Mouse (Mus musculus) liver, postnatal 0 days (tissue): ENCODE results near the gene Cs. TPM values are rescaled to one million over a fixed set of nuclear protein-coding genes. Genes with fewer than 3 reads are reported as not detected.
A peak's percentile ranks its signal among the peaks of the same experiment; 100 is the strongest.

Source experiments
- ATAC-seq: fragments of 200-750 bp; cut with Nextera tagmentation; 2 replicates; pipeline ENCODE4 v1.8.0; 2017; ENCODE audit warnings: mild to moderate bottlenecking, moderate library complexity
- DNase-seq: peaks from one replicate; pipeline ENCODE4 v3.0.0-alpha.2; 2016
- H3K27ac ChIP-seq: fragments of 300-500 bp; sonication (generic); 2 replicates; pipeline ENCODE4 v1.5.1; 2014; ENCODE audit warnings: antibody characterized with exemption, moderate library complexity, mild to moderate bottlenecking, low read depth
- H3K27me3 ChIP-seq: fragments of 300-500 bp; sonication (generic); 2 replicates; pipeline ENCODE4 v1.6.1; 2014; ENCODE audit warnings: low read length, control low read depth, mixed read lengths; ENCODE audit not compliant: insufficient read depth
- H3K36me3 ChIP-seq: fragments of 300-500 bp; sonication (generic); replicated peaks from 2 replicates; pipeline ENCODE4 v1.6.1; 2014; ENCODE audit warnings: mild to moderate bottlenecking, control low read depth, low read length, moderate library complexity, mixed read lengths; ENCODE audit not compliant: insufficient read depth
- H3K4me1 ChIP-seq: fragments of 300-500 bp; sonication (generic); 2 replicates; pipeline ENCODE4 v1.6.1; 2014; ENCODE audit warnings: antibody characterized with exemption, mild to moderate bottlenecking, control low read depth; ENCODE audit not compliant: insufficient read depth
- H3K4me2 ChIP-seq: fragments of 300-500 bp; sonication (generic); 2 replicates; pipeline ENCODE4 v1.6.1; 2014; ENCODE audit warnings: low read depth, mild to moderate bottlenecking, low read length, moderate library complexity, mixed read lengths
- H3K4me3 ChIP-seq: fragments of 300-500 bp; sonication (generic); 2 replicates; pipeline ENCODE4 v1.5.1; 2014; ENCODE audit warnings: low read depth, low read length
- H3K9ac ChIP-seq: fragments of 300-500 bp; sonication (generic); replicated peaks from 2 replicates; pipeline ENCODE4 v1.6.1; 2014; ENCODE audit warnings: mild to moderate bottlenecking, moderate library complexity
- H3K9me3 ChIP-seq: fragments of 300-500 bp; sonication (generic); 2 replicates; pipeline ENCODE4 v1.6.1; 2016; ENCODE audit warnings: mild to moderate bottlenecking, control low read depth, low read length, mixed read lengths
- CTCF ChIP-seq: sonication (generic); IDR thresholded peaks from 2 replicates; pipeline ENCODE4 v1.5.1; 2016; ENCODE audit warnings: antibody characterized with exemption, low read depth
- EP300 ChIP-seq: IDR thresholded peaks from 2 replicates; pipeline ENCODE4 v1.6.1; 2016; ENCODE audit warnings: antibody characterized with exemption, low read depth, mild to moderate bottlenecking
- WGBS: fragments of 180-500 bp; shearing (Covaris S2); extraction: QIAGEN DNeasy Blood & Tissue Kit; methylation state at CpG from one replicate; pipeline ENCODE4 v1.1.7; 2014; ENCODE audit not compliant: insufficient replicate concordance; 5-methylcytosine and 5-hydroxymethylcytosine counted together
- polyA plus RNA-seq: library from polyadenylated mRNA; unstranded; fragments of >200 nt; fragmentation: Nextera tagmentation; extraction: Ambion mirVana; gene quantifications from 2 replicates; pipeline ENCODE4 v1.2.1, GENCODE M21; 2015

Cs gene
- polyA plus RNA-seq, 1 experiment from 2014 or later = 51.4 TPM

DNA sequence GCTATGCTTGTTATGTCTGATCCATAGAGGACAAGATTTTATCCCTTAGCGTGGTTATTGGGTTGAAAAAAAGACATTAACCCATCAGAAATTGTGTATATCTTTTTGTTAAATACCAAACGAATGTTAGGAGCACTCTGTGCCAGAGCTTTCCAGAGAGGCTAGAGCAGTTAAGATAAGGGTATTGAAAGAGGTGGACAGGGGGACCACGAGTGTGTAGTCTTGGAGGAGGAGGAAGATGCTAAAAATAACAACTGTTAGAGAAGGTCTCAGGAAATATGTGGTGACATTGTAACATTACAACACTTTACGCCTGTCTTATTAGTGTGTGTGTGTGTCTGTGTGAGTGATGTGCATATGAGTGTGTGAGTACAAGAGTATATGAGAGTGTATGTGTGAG lies 26.6 kb upstream of the Cs start:
- H3K36me3 ChIP-seq = peaks cover 67% of the 10 kb centered on the region

DNA sequence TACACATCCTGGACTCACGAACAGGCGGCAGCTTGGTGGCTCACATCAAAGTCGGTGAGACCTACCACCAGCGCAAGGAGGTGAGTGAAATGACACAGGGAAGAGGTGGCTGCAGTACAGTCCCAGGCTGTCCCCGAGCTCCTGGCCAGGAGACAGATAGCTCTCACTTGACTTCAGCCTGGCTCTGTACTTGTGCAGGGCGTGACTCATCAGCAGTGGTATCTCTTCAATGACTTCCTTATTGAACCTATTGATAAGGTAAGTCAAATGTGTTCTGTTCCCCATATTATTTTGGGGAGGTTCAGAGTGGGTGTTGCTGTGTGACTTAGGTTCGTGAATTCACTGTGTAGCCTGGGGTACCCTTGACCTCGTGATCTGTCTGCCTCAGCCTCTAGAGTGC lies 22.0 kb upstream of the Cs start:
- H3K9me3 ChIP-seq = no peaks in the 10 kb centered on the region

More for the DNA sequence above, 26.6 kb upstream of the Cs start:
- H3K9me3 ChIP-seq = no peaks in the 10 kb centered on the region
- no peak overlapping the region for H3K27ac ChIP-seq
- 53% methylated on average over 4 of the region's 4 CpGs for WGBS
- ATAC-seq (no peak), DNase-seq (no peak)
- no peak overlapping the region for H3K4me2 ChIP-seq
- no peak overlapping the region for H3K9ac ChIP-seq
- no peaks in the 10 kb centered on the region for H3K4me1 ChIP-seq
- H3K4me3 ChIP-seq = no peak overlapping the region
- no peaks in the 10 kb centered on the region for H3K27me3 ChIP-seq
- no peak for TF ChIP-seq EP300

DNA sequence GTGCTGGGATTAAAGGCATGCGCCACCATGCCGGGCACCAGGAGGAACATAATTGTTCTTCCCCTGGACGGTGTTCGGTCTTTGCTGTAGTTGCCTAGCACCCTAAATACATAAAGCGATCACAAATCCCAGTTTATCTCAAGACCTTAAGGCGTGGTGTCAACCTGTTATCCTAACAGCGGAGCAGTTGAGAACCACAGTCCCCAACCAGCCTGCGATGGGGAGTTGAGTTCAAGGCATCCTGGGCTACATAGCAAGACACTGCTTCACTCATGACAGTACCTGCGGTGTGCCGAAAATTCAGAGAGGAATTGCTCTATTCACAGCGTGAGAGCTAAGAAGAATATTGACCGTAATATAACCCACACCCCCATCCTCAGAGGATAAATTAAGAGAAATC lies 15.9 kb upstream of the Cs start:
- Histone ChIP-seq H3K27ac (no peak overlapping the region), H3K36me3 (peaks cover 50% of the 10 kb centered on the region), H3K9ac (no peak overlapping the region), H3K4me3 (peak overlapping the region; percentile 62), H3K9me3 (no peaks in the 10 kb centered on the region), H3K4me1 (peaks cover 14% of the 10 kb centered on the region), H3K4me2 (peak overlapping the region; percentile 70), H3K27me3 (no peaks in the 10 kb centered on the region)
- no peak for ATAC-seq
- WGBS = 51% methylated on average over 12 of the region's 12 CpGs
- DNase-seq = no peak
- TF ChIP-seq CTCF = no peak
- no peak for TF ChIP-seq EP300

More for the DNA sequence above, 22.0 kb upstream of the Cs start:
- DNase-seq (no peak), ATAC-seq (peak; percentile 23; the same call in 1 of the 2 replicates)
- H3K4me1 ChIP-seq = no peaks in the 10 kb centered on the region
- H3K4me3 ChIP-seq = no peak overlapping the region
- H3K36me3 ChIP-seq = peaks cover 82% of the 10 kb centered on the region
- H3K9ac ChIP-seq = no peak overlapping the region
- TF ChIP-seq CTCF = no peak
- no peak for TF ChIP-seq EP300
- no peaks in the 10 kb centered on the region for H3K27me3 ChIP-seq
- WGBS = 76% methylated on average over 8 of the region's 8 CpGs
- H3K27ac ChIP-seq = no peak overlapping the region
- no peak overlapping the region for H3K4me2 ChIP-seq

DNA sequence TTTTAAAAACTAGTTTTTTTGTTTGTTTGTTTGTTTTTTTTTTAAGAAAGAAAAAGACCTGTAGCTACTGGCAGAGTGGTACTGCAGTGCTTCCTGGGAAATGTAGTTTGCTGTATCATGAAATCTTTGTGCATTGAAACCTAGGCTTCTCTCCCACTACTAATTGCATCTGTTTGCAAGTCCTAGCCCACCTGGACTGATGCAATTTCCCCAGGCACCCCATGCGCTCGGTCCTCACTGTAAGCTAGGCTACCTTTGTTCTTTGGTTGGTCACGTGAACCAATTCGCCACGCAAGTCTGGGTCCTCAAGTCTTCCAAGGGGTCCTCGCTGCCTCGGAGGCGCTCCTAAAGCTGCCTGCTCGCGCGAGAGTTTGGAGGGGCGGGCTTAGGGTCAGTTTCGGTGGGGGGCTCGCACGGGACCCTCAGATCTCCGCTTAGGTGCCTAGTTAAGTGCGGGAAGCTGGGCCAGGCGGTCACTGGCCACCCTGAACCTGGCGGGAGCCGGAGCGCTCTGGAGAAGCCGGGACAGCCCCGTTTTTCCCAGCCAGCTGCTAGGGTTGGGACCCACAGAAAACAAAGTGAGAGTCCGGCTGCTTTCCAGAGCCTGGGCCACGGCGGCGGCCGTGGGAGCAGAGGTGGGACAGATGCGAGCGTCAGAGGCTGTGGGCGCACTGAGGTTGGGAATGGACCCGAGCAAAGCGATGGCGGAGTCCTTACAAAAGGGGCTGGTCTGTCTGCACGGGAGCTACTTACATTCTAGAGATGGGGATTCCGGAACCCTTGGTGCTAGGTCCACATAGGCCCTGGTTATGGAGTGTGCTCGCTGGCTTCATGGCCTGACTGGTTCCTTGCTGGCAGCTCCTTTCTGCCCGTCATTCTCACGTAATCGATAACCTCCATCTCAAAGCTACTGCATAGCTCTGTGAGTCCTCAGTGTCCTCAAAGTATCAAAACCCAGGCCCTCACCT lies 15.1 kb upstream of the Cs start, which contains the start of gene Cnpy2:
Gene Cnpy2, plus strand, starts transcription at position 319 of the 968 bp plus-strand sequence.
- 1% methylated on average over 40 of the region's 40 CpGs for WGBS
- no peak for TF ChIP-seq CTCF
- TF ChIP-seq EP300 = 0 out of 2 replicates have a peak, but pooled peaks have one; percentile 41
- peak within 1 kb of the TSS; percentile 82 for H3K9ac ChIP-seq
- H3K36me3 ChIP-seq = peaks cover 49% of the 10 kb centered on the region
- ATAC-seq = peak; percentile 81
- H3K4me2 ChIP-seq = peak within 1 kb of the TSS; percentile 70
- no peaks in the 10 kb centered on the region for H3K27me3 ChIP-seq
- H3K9me3 ChIP-seq = no peaks in the 10 kb centered on the region
- DNase-seq = peak; percentile 85
- peak within 1 kb of the TSS; percentile 86 for H3K27ac ChIP-seq
- H3K4me1 ChIP-seq = peaks cover 14% of the 10 kb centered on the region
- peak within 1 kb of the TSS; percentile 62 for H3K4me3 ChIP-seq

DNA sequence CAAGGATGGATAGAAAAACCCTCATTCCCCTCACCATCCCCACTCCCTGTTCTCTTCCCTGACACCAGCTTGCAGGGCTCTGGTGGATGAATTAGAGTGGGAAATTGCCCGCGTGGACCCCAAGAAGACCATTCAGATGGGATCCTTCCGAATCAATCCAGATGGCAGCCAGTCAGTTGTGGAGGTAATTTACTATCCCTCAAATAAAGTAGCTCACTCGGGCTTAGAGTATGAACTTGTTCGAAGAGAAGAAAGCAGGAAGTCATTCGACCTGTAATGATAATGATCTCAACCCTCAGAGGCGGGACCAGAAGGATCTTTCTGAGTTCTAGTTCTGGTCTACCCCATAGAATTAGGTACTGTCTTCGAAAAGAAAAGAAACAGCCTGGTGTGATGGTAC lies 14.0 kb upstream of the Cs start:
- Histone ChIP-seq H3K36me3 (peaks cover 44% of the 10 kb centered on the region), H3K4me3 (peak overlapping the region; percentile 62), H3K4me2 (peak overlapping the region; percentile 70), H3K27me3 (no peaks in the 10 kb centered on the region), H3K9me3 (no peaks in the 10 kb centered on the region), H3K9ac (peak overlapping the region; percentile 82), H3K4me1 (peaks cover 14% of the 10 kb centered on the region), H3K27ac (peak overlapping the region; percentile 86)
- TF ChIP-seq CTCF = no peak
- TF ChIP-seq EP300 = no peak
- WGBS = 46% methylated on average over 8 of the region's 8 CpGs
- ATAC-seq = no peak
- no peak for DNase-seq

DNA sequence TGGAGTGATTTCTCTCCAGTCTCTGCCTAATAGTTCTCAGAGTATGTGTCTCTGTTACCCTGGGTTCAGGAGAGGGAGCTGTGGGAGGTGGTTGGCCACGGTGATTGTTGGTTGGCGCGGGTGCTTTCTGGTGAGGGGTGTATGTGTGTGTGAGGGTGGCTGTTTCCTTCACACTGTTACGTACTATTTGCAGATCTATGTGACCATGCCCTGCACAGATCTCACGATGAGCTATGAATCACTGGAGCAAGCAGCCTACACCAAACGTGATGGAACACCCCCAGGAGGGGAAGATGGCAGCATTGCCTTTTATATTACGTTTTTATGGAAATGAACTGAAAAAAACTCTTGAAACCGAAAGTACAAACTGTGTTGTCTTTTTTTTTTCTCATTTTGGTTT lies 10.7 kb upstream of the Cs start:
- Histone ChIP-seq H3K27me3 (no peaks in the 10 kb centered on the region), H3K9ac (no peak overlapping the region), H3K4me1 (peaks cover 13% of the 10 kb centered on the region), H3K27ac (no peak overlapping the region), H3K9me3 (no peaks in the 10 kb centered on the region), H3K4me3 (no peak overlapping the region), H3K36me3 (peaks cover 25% of the 10 kb centered on the region), H3K4me2 (no peak overlapping the region)
- no peak for DNase-seq
- WGBS = 89% methylated on average over 8 of the region's 8 CpGs
- ATAC-seq = no peak
- no peak for TF ChIP-seq CTCF
- TF ChIP-seq EP300 = no peak
